Mouse (Mus musculus) liver, embryonic 18 days (tissue): ENCODE measurements around the gene Sdccag8. TPM values are rescaled to one million over a fixed set of nuclear protein-coding genes. Genes with fewer than 3 reads are reported as not detected.

ENCODE experiments used
- polyA plus RNA-seq: library from polyadenylated mRNA; depleted of rRNA; stranded (reverse); fragments of >200 nt; gene quantifications from 2 replicates; pipeline ENCODE4 v1.2.3, GENCODE M21; 2012; rRNA removed

The Sdccag8 gene
- 2.9 TPM in 2 replicates for polyA plus RNA-seq

DNA sequence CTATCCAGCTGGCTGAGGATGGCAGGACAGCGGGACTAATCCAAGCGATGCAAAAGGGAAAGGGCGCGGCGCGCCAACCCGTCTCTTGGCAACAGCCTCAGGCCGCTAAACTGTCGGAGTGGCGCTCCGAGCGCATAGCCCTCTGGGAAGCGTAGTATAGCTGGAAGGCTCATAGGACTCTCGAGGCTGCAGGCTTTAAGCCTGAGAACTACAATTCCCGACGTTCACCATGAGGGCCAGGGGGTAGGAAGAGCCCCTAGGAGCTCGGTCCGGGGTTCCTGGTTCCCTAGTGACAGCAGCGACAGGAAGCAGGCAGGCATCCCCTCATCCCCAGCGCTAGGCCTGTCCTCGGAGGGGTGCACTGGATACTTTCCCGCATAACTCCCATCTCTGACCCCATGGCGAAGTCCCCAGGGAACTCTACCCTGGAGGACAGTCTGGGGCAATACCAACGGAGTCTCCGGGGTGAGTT lies at the start of gene Sdccag8:
Gene Sdccag8, plus strand, starts transcription at position 70 of the 472 bp plus-strand sequence.

DNA sequence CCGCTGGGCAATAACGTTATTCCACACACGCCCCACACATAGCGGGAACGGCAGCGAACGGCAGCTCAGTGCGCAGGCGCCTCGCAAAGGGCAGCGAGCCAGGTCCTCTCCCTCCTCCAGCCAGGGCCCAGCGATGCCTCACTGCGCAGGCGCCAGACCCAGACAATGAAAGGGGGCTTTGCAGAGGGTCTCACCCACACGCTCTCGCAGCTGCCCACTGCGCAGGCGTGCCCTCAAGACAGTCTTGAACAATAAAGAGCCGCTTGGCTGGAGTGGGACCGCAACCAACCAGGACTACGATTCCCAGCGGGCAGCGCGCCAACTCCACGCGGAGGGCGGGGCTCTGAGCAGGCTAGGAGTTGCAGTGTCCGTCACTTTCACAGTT lies 432 bp upstream of the Sdccag8 start, which contains the start of gene Cep170:
Gene Cep170, minus strand, starts transcription at position 32 of the 385 bp plus-strand sequence.

Other genes starting within 250 kb of the Sdccag8 start
- 4.9 and 6.0 TPM in 2 replicates for gene Cep170, start 593 bp upstream of the Sdccag8 start, polyA plus RNA-seq